Mouse (Mus musculus) thymus, postnatal 10 days (tissue): ENCODE data around the gene Rnf215.

Source experiments
- DNase-seq, 2 experiments: peaks; one replicate each; pipeline ENCODE4 v3.0.0; 2021; ENCODE audit warnings: low spot score in 2 of 2

The Rnf215 gene

DNA sequence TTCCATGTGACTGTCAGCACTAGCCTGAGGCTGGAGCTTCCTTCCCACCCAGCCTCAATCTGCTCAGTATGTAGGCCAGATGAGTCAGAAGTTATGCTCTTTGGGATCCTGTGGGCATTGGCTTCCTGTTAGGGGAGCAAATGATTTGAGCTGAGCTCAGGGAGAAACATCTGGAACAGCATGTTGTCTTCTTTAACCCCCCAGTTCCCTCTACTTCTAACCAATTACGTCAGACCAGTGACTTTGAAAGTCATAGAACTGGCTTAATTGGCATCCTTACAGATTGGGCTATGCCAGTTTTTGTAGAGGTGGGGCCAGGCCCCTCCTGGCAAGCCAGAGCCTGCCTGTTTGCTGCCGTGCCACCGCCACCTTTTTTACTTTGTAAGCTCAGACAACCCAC lies 55.7 kb downstream of the Rnf215 start:
- DNase-seq, result no peak
